Mouse (Mus musculus) liver, embryonic 14.5 days (tissue): ENCODE data around the gene Klhdc3.

Experiments used
- CTCF ChIP-seq: IDR thresholded peaks from 2 replicates; pipeline ENCODE4 v1.5.1; 2016; ENCODE audit warnings: antibody characterized with exemption, low read depth, control low read depth
- EP300 ChIP-seq: IDR thresholded peaks from 2 replicates; pipeline ENCODE4 v1.6.1; 2016; ENCODE audit warnings: antibody characterized with exemption, low read depth

GRCm38 (mm10) chr17:46669911-46670310 lies 10.8 kb downstream of the Klhdc3 start:
- no peak for TF ChIP-seq CTCF
- no peak for TF ChIP-seq EP300
